21 mouse cellular contexts compared by ENCODE assay signal in genomic region chr15:96877931-96878330, GRCm38 (mm10).
DNase-seq lines count a peak whose midpoint lies in the region; ATAC-seq lines count a peak whose summit lies in the region.
"Had no signal": no experiment of that assay in that cellular context is flagged by ENCODE, and none has a peak within 500 bp of the region (broad histone marks: within the 10 kb centered on the region; RNA-seq: fewer than 3 reads in every experiment).

No protein-coding gene starts in this region.

- H3K36me3 ChIP-seq in midbrain, embryonic 11.5 days (ENCODE audit: control insufficient read depth, insufficient read depth, low read length), result no peaks in the 10 kb centered on the region
- no peaks in the 10 kb centered on the region for H3K36me3 ChIP-seq in midbrain, embryonic 14.5 days (ENCODE audit: control insufficient read depth, insufficient read depth, low read length)
- H3K36me3 ChIP-seq: forebrain, embryonic 12.5 days; G1E; hindbrain, embryonic 15.5 days had no signal

- no peak for ATAC-seq in midbrain, embryonic 11.5 days (ENCODE audit: low FRiP score)
- ATAC-seq in midbrain, embryonic 14.5 days (ENCODE audit: low FRiP score, low TSS enrichment), result no peak
- ATAC-seq: CD4-positive, CD25-positive, alpha-beta regulatory T cell, adult 4 months; forebrain, embryonic 16.5 days; intestine, embryonic 16.5 days had no signal

- no peak overlapping the region for H3K4me2 ChIP-seq in midbrain, embryonic 11.5 days
- no peak overlapping the region for H3K4me2 ChIP-seq in midbrain, embryonic 14.5 days (ENCODE audit: low read length)
- H3K4me2 ChIP-seq: forebrain, embryonic 12.5 days; heart, embryonic 11.5 days; hindbrain, embryonic 15.5 days had no signal

- WGBS in midbrain, embryonic 11.5 days, result 89% methylated on average over 8 of the region's 8 CpGs
- 94% methylated on average over 8 of the region's 8 CpGs for WGBS in midbrain, embryonic 14.5 days

- no peak overlapping the region for H3K4me3 ChIP-seq in midbrain, embryonic 11.5 days (ENCODE audit: low read depth, low read length)
- no peak overlapping the region for H3K4me3 ChIP-seq in midbrain, embryonic 14.5 days (replicated peaks; ENCODE audit: low read depth, low read length)
- H3K4me3 ChIP-seq: forebrain, embryonic 12.5 days; heart, adult 2 months; hindbrain, embryonic 15.5 days had no signal

- H3K27me3 ChIP-seq in midbrain, embryonic 11.5 days (ENCODE audit: control insufficient read depth, insufficient read depth, low read length), result no peaks in the 10 kb centered on the region
- H3K27me3 ChIP-seq in midbrain, embryonic 14.5 days (ENCODE audit: control insufficient read depth, insufficient read depth, low read length), result no peaks in the 10 kb centered on the region
- H3K27me3 ChIP-seq: forebrain, embryonic 12.5 days; hindbrain, embryonic 15.5 days had no signal

- H3K9ac ChIP-seq in midbrain, embryonic 11.5 days (ENCODE audit: low read length), result no peak overlapping the region
- no peak overlapping the region for H3K9ac ChIP-seq in midbrain, embryonic 14.5 days (replicated peaks; ENCODE audit: low read length)
- H3K9ac ChIP-seq: forebrain, embryonic 12.5 days; hindbrain, embryonic 15.5 days had no signal

- no peaks in the 10 kb centered on the region for H3K4me1 ChIP-seq in midbrain, embryonic 11.5 days (ENCODE audit: control insufficient read depth, insufficient read depth, low read length)
- H3K4me1 ChIP-seq in midbrain, embryonic 14.5 days (ENCODE audit: control insufficient read depth, insufficient read depth, low read length), result no peaks in the 10 kb centered on the region
- H3K4me1 ChIP-seq: forebrain, embryonic 12.5 days; hindbrain, embryonic 15.5 days had no signal

- H3K9me3 ChIP-seq in midbrain, embryonic 11.5 days (ENCODE audit: control insufficient read depth, low read length), result no peaks in the 10 kb centered on the region
- H3K9me3 ChIP-seq in midbrain, embryonic 14.5 days (ENCODE audit: control insufficient read depth, low read length), result no peaks in the 10 kb centered on the region
- H3K9me3 ChIP-seq: forebrain, embryonic 12.5 days; hindbrain, embryonic 15.5 days had no signal

- peak; percentile 47 for DNase-seq in midbrain, embryonic 11.5 days (ENCODE audit: low spot score, missing footprints)
- DNase-seq in midbrain, embryonic 14.5 days, result no peak
- DNase-seq in NIH3T3 (ENCODE audit: low read depth), result peak; percentile 64
- DNase-seq in fat pad, adult 2 months (ENCODE audit: extremely low read depth, low read depth, low spot score), result peak; percentile 97
- DNase-seq in liver, result no peak
- no peak for DNase-seq in kidney, postnatal 4 days
- DNase-seq in adrenal gland, adult (ENCODE audit: inconsistent age in 2 of 2, low spot score in 1 of 2), result no peak
- DNase-seq: adrenal gland, postnatal 10 days; B cell, adult 2 months; cerebellum, adult 11 months; cerebellum, adult 8-10 months; cerebellum, postnatal 36 days; gastrocnemius, postnatal 10 days; heart, adult 2 months had no signal

- no peak overlapping the region for H3K27ac ChIP-seq in midbrain, embryonic 11.5 days (ENCODE audit: low read depth, low read length)
- H3K27ac ChIP-seq in midbrain, embryonic 14.5 days (replicated peaks; ENCODE audit: low read depth, low read length), result no peak overlapping the region
- H3K27ac ChIP-seq: forebrain, embryonic 12.5 days; heart, adult 2 months; hindbrain, embryonic 15.5 days had no signal

Comparison
In these comparisons a context has a peak if more than half of its experiments do, and no peak if none do; other contexts are left out.
1. DNase-seq: peak in midbrain, embryonic 11.5 days (single experiment), NIH3T3 (single experiment) and fat pad, adult 2 months (single experiment); none in midbrain, embryonic 14.5 days (single experiment), liver (single experiment), kidney, postnatal 4 days (0 of 2) and adrenal gland, adult (0 of 2).